Mouse (Mus musculus) lung, postnatal 4 days (tissue): ENCODE results near the gene Rtl3.

ENCODE experiments used
- DNase-seq, 2 experiments: peaks; one replicate each; pipeline ENCODE4 v3.0.0; 2021

The Rtl3 gene

DNA sequence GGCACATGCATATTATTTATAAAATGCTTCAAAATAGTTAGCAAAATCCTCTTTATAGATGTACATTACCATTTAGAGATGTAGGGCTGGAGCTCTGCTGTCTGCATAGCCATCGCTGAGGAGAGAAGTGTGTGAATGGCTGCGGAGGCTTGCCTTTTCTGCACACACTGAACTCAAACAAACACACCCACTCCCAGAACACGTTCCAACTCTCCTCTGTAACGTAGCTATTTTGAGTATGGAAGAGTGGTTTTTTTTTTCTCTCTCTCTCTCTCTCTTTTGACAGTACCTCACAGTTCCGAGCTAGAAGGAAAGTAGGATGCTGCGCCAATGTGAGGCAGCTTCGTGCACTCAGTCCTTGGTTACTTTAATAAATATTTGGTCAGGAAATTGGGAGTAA is at the start of gene Rtl3:
Gene Rtl3, minus strand, starts transcription at position 236 of the 400 bp plus-strand sequence.
- DNase-seq: no peak

DNA sequence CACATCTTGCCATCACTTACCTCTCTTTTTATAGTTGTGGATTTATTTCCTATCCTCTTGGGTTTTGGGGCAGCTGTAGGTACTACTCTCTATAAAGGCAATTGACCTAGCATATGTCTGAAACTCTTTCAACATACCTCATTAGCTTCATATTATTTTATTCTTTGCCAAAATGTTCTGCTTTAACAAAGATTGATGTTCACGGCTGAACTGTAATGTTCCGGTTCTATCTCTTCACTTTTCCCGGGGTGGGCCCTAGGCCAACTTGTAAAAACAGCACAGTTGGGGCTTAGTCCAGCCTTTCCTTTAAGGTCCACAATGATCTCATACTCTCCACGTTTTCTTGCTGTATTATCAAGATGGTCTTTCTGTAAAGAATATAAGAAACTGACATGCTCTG is 31.9 kb upstream of the Rtl3 start:
- DNase-seq: no peak

DNA sequence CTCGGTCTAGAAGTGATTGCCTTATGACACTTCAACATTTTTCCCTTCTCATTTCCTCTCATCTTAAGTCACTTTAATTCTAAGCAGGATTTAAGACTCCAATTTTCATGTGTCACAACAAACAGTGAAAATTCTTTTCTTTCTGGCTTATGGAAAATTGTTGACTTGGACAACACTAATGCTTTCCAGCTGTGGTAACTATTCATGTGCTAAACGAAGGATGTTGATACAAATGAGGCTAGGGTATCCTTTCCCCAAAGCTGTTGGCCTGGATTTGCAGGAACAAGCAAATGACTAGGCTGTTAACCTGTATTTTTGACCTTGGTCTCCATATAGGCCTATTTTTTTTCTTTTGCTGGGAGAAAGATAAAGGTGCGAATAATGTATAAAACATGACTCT is 31.4 kb upstream of the Rtl3 start:
- no peak for DNase-seq

DNA sequence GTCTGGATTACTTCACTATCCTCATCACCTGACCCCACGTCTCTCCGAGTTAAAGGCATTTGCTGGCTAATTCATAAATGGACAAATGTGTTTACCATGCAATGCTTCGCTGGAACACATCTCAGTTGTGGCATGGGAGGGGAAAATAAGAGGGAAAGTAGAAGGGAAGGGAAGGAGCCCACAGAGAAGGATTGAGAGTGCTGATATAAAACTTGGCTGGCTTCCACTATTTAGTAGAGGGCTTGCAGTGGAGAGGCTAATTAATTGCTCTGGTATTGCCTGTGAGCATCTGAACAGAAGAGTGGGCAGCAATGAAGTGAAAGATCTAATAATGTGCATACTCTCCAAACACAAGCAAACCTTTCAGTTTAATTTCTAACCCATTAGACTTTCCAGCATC is 31.0 kb upstream of the Rtl3 start:
- no peak for DNase-seq

DNA sequence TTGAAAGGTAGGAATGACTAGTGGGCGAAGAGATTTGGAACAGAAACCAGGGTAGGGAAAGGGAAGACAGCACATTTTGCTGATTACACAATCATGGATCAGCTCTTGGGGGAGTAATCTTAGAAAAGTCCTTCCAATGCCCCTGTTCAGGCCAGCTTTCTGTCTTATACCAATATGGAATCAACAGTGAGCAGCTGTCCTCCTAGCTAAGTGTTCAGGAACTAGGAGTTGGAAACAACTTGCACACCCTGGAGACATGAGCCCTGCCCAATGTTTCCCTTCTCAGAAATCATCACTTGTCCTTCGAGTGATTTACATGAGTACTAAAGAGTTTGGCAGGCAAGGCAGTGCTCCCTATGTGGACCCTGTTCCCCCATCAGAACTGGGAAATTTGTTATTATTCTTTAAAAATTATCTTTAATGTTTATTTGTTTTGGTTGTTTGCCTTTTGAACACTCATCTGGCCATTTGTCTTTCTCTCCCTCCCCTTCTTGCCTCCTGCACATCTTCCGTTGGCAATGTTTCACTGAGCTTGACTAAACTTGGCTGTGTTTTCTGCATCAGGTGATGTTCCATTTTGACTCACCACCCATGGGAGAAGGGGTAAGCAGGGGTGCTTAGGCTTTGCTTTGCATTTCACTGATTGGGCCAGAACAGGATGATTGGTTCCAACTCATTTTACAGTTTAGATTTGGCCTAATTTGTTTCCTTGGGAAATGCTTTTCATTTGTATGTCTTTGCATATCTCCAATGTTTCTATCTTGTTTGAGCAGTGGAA is 13.3 kb upstream of the Rtl3 start:
- no peak for DNase-seq

DNA sequence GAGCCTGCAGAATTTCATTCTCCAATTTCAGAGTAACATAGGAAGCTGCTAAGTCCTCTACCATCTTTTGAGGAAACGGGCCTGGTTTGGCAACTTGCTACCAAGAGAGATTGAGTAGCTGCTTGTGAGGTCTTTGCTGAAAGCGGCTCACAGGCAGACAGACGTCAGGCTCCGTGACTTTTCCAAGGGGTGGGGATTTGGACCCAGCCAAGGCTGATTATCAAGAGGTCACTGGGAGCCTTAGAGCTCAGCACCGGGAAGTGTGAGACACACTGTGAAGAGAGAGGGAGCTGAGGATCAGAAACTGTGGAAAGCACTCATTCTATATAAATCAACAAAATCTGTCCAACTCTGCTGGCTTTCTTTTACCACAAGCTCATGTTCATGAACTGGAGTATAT is 853 bp downstream of the Rtl3 start:
- DNase-seq: peak in 1 of 2 experiments; percentile 28

DNA sequence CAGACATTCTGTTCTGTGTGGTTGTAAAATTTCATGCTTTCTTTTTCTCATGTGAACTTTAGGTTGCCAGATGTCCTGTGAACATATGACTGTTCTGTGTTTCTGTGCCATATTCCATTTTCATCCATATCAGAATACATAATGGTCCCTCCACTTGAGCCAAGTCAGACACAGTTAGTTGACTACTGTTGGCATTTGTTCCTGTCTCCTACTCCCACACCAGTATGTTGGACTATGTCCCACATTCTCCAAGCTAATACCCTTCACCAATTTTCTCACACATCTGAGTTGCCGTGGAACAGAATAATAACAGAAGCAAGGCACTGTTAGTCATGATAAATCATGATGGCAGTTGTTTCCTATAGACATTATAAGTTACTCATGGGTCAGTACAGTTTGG is 9.9 kb downstream of the Rtl3 start:
- DNase-seq: no peak

DNA sequence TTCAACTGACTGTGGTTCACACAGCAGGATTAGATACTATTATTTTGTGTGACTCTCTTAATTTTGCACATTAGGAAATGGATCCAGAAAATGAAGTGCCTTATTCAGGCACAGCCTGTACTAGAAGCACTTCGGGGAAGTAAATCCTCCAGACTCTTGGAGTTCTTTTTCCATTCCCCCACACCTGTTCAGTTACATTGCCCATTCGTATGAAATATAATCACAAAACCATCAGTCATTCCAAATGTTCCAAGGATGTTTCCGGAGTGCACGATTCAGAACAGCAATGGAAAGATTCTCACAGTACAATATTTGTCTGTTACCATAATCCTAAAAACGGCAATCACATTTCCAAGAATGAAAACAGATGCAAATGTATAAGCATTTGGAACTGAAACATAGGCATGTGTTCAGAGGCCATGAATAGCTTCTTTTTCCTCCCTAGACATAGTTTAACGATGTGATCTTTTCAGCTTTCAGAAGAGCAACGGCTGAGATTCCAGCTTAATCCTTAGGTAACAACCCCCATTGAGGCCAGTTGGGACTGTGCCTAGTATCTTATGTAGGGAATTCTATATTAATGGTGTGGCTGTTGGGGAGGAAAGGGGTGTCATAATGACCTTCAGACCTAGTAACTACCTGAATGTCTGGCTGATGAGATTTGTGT is 30.8 kb downstream of the Rtl3 start:
- DNase-seq: no peak

DNA sequence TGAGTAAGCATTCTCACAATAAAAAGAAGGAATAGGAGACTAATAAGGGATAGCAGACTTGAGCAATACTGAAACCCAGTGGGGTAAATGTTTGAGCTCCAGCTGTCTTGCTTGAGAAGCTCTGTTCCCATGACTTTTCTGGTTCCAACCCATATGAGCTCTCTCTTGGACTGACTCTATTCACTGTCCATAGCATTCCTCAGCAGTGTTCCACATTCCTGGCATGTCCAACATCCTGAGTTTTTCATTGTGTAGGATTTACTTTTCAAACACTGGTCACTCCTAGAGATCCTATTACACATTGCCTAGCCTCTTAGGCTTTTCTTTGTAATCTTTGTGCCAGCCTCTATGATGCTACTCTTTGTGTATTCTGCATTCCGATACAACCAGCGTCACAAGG is 36.1 kb downstream of the Rtl3 start:
- DNase-seq: no peak

DNA sequence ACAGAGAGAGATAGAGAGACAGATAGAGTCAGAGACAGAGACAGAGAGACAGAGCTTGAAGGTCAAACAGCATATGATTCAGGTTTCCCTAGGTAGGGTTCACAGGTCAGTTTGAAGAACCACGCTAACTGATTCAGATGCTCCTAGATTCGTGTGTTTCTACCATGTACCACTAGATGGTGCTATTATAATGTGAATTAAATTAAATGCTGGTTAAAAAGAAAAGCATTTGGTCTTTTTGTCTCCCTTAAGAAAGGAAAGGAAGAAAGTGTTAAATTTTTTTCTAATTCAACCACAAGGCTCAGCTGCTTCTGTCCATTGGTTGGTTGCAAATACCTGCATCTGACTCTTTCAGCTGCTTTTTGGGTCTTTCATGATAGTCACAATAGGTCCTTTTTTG is 45.8 kb downstream of the Rtl3 start:
- no peak for DNase-seq
